Mouse (Mus musculus) MEL (cell line): ENCODE results near the gene Rapgef4.
A peak's percentile ranks its signal among the peaks of the same experiment; 100 is the strongest.

Source experiments
- CHD2 ChIP-seq: IDR thresholded peaks from 2 replicates; pipeline ENCODE4 v1.6.1; 2011; ENCODE audit warnings: low read length, improper control_type of control experiment
- MAX ChIP-seq: IDR thresholded peaks from 2 replicates; pipeline ENCODE4 v1.6.1; 2011; ENCODE audit warnings: low read length, improper control_type of control experiment
- POLR2A ChIP-seq, 2 experiments: IDR thresholded peaks; 2 replicates each; pipeline ENCODE4 v1.6.1; 2011 to 2012; ENCODE audit warnings: low read length in 2 of 2, mild to moderate bottlenecking in 2 of 2, control low read depth in 1 of 2, improper control_type of control experiment in 1 of 2, low read depth in 1 of 2, moderate library complexity in 1 of 2; ENCODE audit not compliant: control insufficient read depth in 1 of 2, insufficient read depth in 1 of 2, poor library complexity in 1 of 2
- POLR2AphosphoS2 ChIP-seq: IDR thresholded peaks from 2 replicates; pipeline ENCODE4 v1.6.1; 2011; ENCODE audit warnings: low read length, improper control_type of control experiment
- TCF12 ChIP-seq: IDR thresholded peaks from 2 replicates; pipeline ENCODE4 v1.6.1; 2014; ENCODE audit warnings: low read depth, mild to moderate bottlenecking, inconsistent platforms, low read length, improper control_type of control experiment, moderate library complexity
- ZC3H11A ChIP-seq: IDR thresholded peaks from 2 replicates; pipeline ENCODE4 v1.6.1; 2012; ENCODE audit warnings: low read depth, mild to moderate bottlenecking, inconsistent platforms, low read length, improper control_type of control experiment

DNA sequence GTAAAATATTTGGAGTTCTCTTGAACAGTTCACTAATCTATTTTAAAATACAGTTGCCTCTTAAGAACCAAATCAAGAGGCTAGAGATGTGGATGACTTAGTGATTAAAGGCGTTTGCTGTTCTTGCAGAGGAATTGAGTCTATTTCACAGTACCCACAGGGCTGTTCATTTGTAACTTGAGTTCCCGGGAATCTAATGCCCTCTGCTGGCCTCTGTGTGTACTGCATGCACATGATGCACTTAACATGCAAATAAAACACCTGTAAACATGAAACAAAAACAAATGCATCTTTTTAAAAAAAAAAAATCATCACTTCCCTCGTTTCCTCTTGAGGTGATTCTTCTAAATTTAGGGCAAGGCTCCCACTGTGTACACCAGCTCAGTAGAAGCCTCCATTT is 238.9 kb downstream of the Rapgef4 start:
- TF ChIP-seq POLR2AphosphoS2 (no peak), TCF12 (no peak), ZC3H11A (peak; percentile 54; the same call in 1 of the 2 replicates), CHD2 (no peak), POLR2A (IDR thresholded peaks at IDR 0.05; ENCODE audit: control insufficient read depth in 1 of 2, insufficient read depth in 1 of 2, low read depth in 1 of 2, low read length in 2 of 2, poor library complexity in 1 of 2) (no peak), MAX (no peak)
